Mouse (Mus musculus): ENCODE data around the gene Aatf. TPM values are rescaled to one million over a fixed set of nuclear protein-coding genes. Genes with fewer than 3 reads are reported as not detected.

Gene Aatf
- polyA plus RNA-seq (2012; rRNA removed): 2.2 and 4.7 TPM in 2 replicates

DNA sequence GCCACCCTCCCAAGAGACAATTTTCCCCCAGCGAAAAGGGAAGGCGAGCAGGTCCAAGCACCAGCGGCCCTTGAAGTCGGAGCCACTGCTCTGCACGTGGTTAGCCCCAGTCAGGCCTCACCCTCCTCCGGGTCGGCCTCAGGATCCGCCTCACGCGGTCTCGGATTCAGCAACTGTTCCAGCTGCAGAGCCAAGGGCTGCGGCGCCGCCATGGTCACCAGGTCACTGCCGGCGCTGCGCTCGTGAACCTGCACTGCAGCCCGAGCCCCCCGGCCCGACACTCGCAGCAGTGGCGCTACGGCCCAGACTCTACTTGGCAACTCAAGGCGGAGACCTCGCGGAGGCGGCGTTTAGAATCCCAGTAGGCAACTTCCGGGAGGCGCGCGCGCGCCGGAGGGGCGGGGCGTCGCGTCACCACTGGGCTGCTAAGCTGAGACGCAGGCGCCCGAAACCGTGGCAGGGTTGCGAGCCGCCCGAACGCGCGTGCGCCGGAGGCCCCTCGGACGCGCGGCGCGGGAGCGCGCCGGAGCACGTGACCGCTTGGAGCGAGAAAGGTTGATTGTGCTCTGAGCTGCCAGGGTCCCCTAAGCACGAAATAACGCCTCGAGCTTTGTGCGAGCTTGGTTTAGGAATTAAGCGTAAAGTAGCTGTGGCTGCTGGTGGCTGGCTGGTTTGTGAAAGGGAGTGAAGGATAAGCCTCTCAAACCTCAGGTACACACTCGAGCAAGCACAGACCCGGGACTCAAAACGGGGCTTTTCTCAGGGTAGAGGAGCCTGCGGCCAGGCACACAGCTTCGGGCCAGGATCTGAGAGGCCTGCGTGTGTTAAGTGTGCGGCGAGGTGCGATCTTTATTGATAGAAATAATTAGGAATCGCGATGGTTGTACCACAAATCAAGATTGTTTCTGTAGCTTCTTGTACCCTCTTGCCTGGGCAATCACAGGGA lies at the start of gene Aatf:
Gene Aatf (minus strand): TSS at position 352 of the 946 bp plus-strand sequence.
- H3K4me1 ChIP-seq (ENCODE audit: control insufficient read depth, insufficient read depth, insufficient read length, low read length): no peaks in the 10 kb centered on the region; the same call in 1 of the 2 replicates
- H3K4me3 ChIP-seq (ENCODE audit: low read depth, low read length): peak within 1 kb of the TSS; percentile 78
- no peak within 1 kb of the TSS for H3K27ac ChIP-seq (ENCODE audit: insufficient read depth, low read depth, low read length)
- WGBS: under 1% methylated on average over 80 of the region's 80 CpGs
- H3K36me3 ChIP-seq (ENCODE audit: control insufficient read depth, insufficient read depth, low read length): peaks cover 7% of the 10 kb centered on the region
- H3K27me3 ChIP-seq (ENCODE audit: control insufficient read depth, insufficient read depth, low read length): peaks cover 15% of the 10 kb centered on the region
- TF ChIP-seq POLR2A (IDR thresholded peaks at IDR 0.05; ENCODE audit: low read depth, low read length): peak; percentile 67; the same call in 1 of the 2 replicates
- no peak for TF ChIP-seq CTCF (IDR thresholded peaks at IDR 0.05; ENCODE audit: extremely low read depth, insufficient read length, insufficient replicate concordance, low read depth, low read length)

DNA sequence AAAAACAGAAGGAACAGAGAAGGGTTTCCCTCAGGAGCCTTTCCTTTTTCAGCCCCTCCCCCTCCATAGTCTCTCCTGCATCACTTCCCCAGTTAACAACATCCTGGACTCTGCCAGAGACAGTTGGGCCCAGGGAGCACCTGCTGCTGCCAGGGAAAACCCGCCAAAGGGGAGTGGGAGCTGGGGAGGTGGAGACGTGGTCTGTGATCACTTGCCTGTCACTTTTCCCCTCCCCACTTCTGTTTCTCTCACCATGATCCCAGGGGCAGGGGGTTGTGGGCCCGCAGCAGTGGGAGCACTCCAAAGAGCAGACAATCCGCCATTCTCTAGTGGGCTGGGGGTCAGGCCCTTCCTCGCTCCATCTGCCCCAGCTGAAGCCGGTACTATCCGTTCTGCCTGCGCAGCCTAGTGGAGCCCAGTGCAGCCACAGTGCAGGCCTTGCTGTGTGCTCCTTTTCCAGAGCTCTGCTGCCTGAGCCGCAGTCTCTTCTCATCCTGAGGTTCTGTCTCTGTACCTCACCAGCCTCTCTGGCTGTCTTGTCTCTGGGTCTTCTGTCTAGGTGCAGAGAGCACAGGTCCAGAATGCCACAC lies 49.5 kb upstream of the Aatf start:
- no peak overlapping the region for H3K27ac ChIP-seq (ENCODE audit: insufficient read depth, low read depth, low read length)
- no peaks in the 10 kb centered on the region for H3K4me1 ChIP-seq (ENCODE audit: control insufficient read depth, insufficient read depth, insufficient read length, low read length)
- no peaks in the 10 kb centered on the region for H3K27me3 ChIP-seq (ENCODE audit: control insufficient read depth, insufficient read depth, low read length)
- TF ChIP-seq POLR2A (IDR thresholded peaks at IDR 0.05; ENCODE audit: low read depth, low read length): no peak
- TF ChIP-seq CTCF (IDR thresholded peaks at IDR 0.05; ENCODE audit: extremely low read depth, insufficient read length, insufficient replicate concordance, low read depth, low read length): no peak
- no peak overlapping the region for H3K4me3 ChIP-seq (ENCODE audit: low read depth, low read length)
- no peaks in the 10 kb centered on the region for H3K36me3 ChIP-seq (ENCODE audit: control insufficient read depth, insufficient read depth, low read length)
- WGBS: 50% methylated on average over 9 of the region's 9 CpGs

DNA sequence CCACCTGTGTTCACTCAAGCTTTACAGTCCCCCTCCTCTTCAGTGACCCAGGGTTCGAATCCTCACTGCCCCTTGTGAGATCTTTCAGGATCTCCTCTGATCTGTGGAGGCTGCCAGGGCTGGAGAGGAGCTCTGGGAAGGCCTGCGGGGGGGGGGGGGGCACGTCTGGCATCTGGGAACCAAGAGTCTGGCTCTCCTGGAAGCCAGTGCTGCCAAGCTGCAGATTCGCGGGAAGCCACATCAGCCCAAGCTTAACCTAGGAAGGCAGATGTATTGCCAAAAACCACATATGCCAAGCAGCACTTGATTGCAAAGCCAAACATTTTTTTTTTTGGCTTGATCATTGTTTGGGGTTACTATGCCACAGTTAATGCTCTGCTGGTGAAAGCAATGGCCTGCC lies 48.2 kb upstream of the Aatf start:
- no peak for TF ChIP-seq POLR2A (IDR thresholded peaks at IDR 0.05; ENCODE audit: low read depth, low read length)
- no peak for TF ChIP-seq CTCF (IDR thresholded peaks at IDR 0.05; ENCODE audit: extremely low read depth, insufficient read length, insufficient replicate concordance, low read depth, low read length)
- no peak overlapping the region for H3K4me3 ChIP-seq (ENCODE audit: low read depth, low read length)
- no peaks in the 10 kb centered on the region for H3K27me3 ChIP-seq (ENCODE audit: control insufficient read depth, insufficient read depth, low read length)
- H3K4me1 ChIP-seq (ENCODE audit: control insufficient read depth, insufficient read depth, insufficient read length, low read length): no peaks in the 10 kb centered on the region
- 73% methylated on average over 5 of the region's 5 CpGs for WGBS
- H3K27ac ChIP-seq (ENCODE audit: insufficient read depth, low read depth, low read length): no peak overlapping the region
- no peaks in the 10 kb centered on the region for H3K36me3 ChIP-seq (ENCODE audit: control insufficient read depth, insufficient read depth, low read length)

DNA sequence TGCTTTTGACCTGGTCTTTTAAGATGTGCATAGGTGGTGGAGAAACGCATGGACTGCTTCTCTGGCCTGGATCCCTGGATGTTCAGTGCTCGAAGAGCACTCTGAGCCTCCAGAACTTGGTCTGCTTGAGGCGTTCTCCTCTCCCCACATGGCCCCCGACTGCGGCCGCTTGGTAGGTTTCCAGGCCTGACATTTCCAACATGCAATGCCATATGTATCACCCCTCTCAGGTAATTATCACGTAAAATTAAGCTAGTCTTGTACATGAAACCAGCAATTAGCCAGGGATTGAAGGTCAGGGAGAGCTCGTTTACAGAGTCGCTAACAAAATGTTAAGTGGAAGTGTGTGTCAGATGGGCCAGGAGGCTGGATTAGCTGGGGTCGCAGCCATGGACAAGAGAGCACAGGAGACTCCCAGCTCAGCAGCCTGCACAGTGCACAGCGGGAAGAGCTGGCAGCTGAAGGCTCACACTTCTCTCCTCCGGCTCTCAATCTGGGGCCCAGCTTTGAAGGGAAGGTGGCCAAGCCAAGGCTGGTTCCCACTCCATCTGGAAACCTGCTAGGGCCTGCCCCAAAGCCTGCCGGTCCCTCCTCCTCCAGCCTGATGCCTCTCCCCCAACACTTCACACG lies 40.6 kb upstream of the Aatf start:
- TF ChIP-seq POLR2A (IDR thresholded peaks at IDR 0.05; ENCODE audit: low read depth, low read length) (no peak), CTCF (IDR thresholded peaks at IDR 0.05; ENCODE audit: extremely low read depth, insufficient read length, insufficient replicate concordance, low read depth, low read length) (no peak)
- H3K4me3 ChIP-seq (ENCODE audit: low read depth, low read length): no peak overlapping the region
- no peak overlapping the region for H3K27ac ChIP-seq (ENCODE audit: insufficient read depth, low read depth, low read length)
- WGBS: 83% methylated on average over 14 of the region's 14 CpGs
- H3K36me3 ChIP-seq (ENCODE audit: control insufficient read depth, insufficient read depth, low read length): no peaks in the 10 kb centered on the region
- H3K4me1 ChIP-seq (ENCODE audit: control insufficient read depth, insufficient read depth, insufficient read length, low read length): no peaks in the 10 kb centered on the region
- H3K27me3 ChIP-seq (ENCODE audit: control insufficient read depth, insufficient read depth, low read length): no peaks in the 10 kb centered on the region

DNA sequence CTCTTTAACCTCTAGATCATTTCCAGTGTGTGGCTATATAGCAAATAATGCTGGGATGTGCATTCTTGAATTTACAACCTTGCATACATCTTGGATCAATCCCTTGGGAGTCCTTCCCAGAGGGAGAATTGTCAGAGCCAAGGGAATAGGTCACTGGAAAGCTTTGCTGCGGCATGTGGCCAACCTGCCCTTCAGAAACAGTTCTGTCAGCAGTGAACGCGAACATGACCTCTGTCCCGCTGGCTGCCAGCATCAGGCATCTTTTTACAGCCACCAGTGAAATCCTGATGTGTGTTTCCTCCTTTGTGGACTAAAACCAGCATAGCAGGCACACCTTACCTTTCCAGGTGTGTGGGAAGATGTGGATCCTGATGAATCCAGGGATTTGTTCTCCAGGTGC lies 38.0 kb upstream of the Aatf start:
- no peak overlapping the region for H3K4me3 ChIP-seq (ENCODE audit: low read depth, low read length)
- H3K4me1 ChIP-seq (ENCODE audit: control insufficient read depth, insufficient read depth, insufficient read length, low read length): no peaks in the 10 kb centered on the region
- H3K36me3 ChIP-seq (ENCODE audit: control insufficient read depth, insufficient read depth, low read length): no peaks in the 10 kb centered on the region
- whole genome bisulfite sequencing: 40% methylated on average over 4 of the region's 4 CpGs
- no peak overlapping the region for H3K27ac ChIP-seq (ENCODE audit: insufficient read depth, low read depth, low read length)
- no peaks in the 10 kb centered on the region for H3K27me3 ChIP-seq (ENCODE audit: control insufficient read depth, insufficient read depth, low read length)
- no peak for TF ChIP-seq CTCF (IDR thresholded peaks at IDR 0.05; ENCODE audit: extremely low read depth, insufficient read length, insufficient replicate concordance, low read depth, low read length)
- TF ChIP-seq POLR2A (IDR thresholded peaks at IDR 0.05; ENCODE audit: low read depth, low read length): no peak

DNA sequence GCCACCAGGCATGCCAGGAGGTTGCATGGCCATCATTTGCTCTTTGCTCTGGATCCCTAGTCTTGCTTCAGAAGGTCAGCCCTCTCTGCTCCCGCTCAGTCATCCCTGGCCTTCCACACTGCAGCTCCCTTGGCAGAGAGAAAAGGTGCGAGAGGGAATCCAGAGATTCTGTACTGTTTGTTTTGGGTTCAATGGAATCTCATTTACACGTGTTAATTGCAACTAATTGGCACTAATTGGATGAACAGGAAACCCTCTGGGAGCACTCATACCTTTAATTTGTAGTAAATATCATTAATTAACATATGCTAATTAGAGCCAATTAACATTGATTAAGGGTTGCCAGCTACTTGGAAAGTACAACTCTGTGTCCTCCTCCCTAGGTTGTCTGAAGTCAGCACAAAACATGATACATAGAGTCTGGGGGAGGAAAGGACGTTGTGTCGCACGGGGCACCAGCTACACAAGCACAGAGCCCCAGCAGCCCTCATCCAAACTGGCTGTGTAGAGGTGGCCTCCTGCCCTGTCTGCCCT lies 36.0 kb upstream of the Aatf start:
- WGBS: 69% methylated on average over 6 of the region's 6 CpGs
- TF ChIP-seq CTCF (IDR thresholded peaks at IDR 0.05; ENCODE audit: extremely low read depth, insufficient read length, insufficient replicate concordance, low read depth, low read length) (no peak), POLR2A (IDR thresholded peaks at IDR 0.05; ENCODE audit: low read depth, low read length) (no peak)
- no peaks in the 10 kb centered on the region for H3K4me1 ChIP-seq (ENCODE audit: control insufficient read depth, insufficient read depth, insufficient read length, low read length)
- H3K27me3 ChIP-seq (ENCODE audit: control insufficient read depth, insufficient read depth, low read length): no peaks in the 10 kb centered on the region
- no peak overlapping the region for H3K4me3 ChIP-seq (ENCODE audit: low read depth, low read length)
- no peaks in the 10 kb centered on the region for H3K36me3 ChIP-seq (ENCODE audit: control insufficient read depth, insufficient read depth, low read length)
- no peak overlapping the region for H3K27ac ChIP-seq (ENCODE audit: insufficient read depth, low read depth, low read length)
